Comparison of ENCODE assay signal across 20 mouse cellular contexts in the genomic region with DNA sequence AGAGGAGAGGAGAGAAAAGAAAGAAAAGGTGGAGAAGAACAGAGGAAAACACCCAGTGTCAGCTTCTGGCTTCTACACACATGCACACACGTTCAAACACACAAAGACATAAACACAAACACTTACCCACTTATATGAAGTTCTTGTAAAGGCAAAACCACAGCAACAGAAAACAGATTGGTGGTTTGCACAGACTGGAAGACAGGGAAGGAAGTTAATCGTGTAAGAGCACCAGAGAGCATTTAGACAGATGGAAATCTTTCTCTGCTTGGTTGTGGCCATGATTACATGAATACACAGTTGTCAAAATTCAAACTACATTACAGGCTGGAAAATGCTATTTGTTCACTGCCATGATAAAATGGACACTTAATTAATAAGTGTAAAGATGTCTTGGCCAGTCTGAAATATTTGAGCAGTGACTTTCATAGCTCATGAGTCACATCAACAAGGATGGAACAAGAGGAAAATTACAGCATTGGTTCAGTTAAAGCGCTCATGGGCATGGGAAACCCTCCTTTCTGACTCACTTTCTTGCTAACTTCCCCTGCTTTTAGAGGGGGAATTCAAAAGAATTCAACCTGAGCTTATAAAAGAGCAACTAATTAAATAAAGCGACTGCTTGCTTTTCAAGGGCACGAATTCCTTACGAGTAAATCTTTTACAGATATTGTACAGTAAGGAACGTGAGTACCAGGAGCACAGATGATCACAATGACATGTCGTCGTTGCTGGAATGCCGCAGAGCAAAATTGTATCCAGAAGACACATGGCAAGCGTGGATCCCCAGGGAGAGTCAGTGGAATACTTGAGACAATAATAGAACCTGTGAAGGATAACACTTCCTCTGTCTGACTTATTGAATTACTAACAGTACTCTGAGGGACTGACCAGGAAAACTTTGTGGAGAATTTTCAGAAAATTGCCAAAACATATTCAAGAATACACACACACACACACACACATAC. TPM values are rescaled to one million over a fixed set of nuclear protein-coding genes. Genes with fewer than 3 reads are reported as not detected.
DNase-seq lines count a peak whose midpoint lies in the region; ATAC-seq and TF ChIP-seq lines count a peak whose summit lies in the region.
"Had no signal": no experiment of that assay in that cellular context is flagged by ENCODE, and none has a peak within 500 bp of the region (broad histone marks: within the 10 kb centered on the region; RNA-seq: fewer than 3 reads in every experiment).

No protein-coding gene starts in this region.

- no peaks in the 10 kb centered on the region for H3K36me3 ChIP-seq in lung, embryonic 15.5 days
- H3K36me3 ChIP-seq in CH12.LX (replicated peaks in 1 of 2; ENCODE audit: control insufficient read depth in 1 of 2, insufficient read depth in 1 of 2, low read length in 1 of 2) (no peaks in the 10 kb centered on the region), myocyte (ENCODE audit: control insufficient read depth, insufficient read depth) (no peaks in the 10 kb centered on the region)
- H3K36me3 ChIP-seq: embryonic facial prominence, embryonic 15.5 days; limb, embryonic 10.5 days had no signal

- WGBS in lung, embryonic 15.5 days = 46% methylated on average over 11 of the region's 11 CpGs

- no peak for TF ChIP-seq RAD21 in CH12.LX (IDR thresholded peaks at IDR 0.05; ENCODE audit: low read depth, low read length)

- no peak overlapping the region for H3K9ac ChIP-seq in lung, embryonic 15.5 days
- no peak overlapping the region for H3K9ac ChIP-seq in CH12.LX (ENCODE audit: insufficient read depth, low read depth)
- H3K9ac ChIP-seq: embryonic facial prominence, embryonic 15.5 days had no signal

- TF ChIP-seq POLR2A in CH12.LX (IDR thresholded peaks at IDR 0.05; ENCODE audit: low read depth, low read length) (no peak), myocyte (IDR thresholded peaks at IDR 0.05; ENCODE audit: insufficient read length, low read depth) (no peak)

- TF ChIP-seq CTCF in CH12.LX (conservative IDR thresholded peaks at IDR 0.05 in 1 of 2, IDR thresholded peaks at IDR 0.05 in 1 of 2; ENCODE audit: low read depth in 2 of 2, low read length in 2 of 2) = no peak

- dilution Hi-C loops in CH12.LX (cut with MboI; ENCODE audit: extremely low pct_ligation_motif_present, extremely low pct_unique_long_range_greater_than_20kb, low sequenced_read_pairs) = no loop called here

- H3ac ChIP-seq in myocyte (ENCODE audit: control insufficient read depth, insufficient read length) = no peak overlapping the region

- no peak for ATAC-seq in lung, embryonic 15.5 days (ENCODE audit: borderline replicate concordance, extremely low read depth, low FRiP score, low TSS enrichment)
- ATAC-seq: hindbrain, embryonic 16.5 days; intestine, postnatal 0 days; midbrain, embryonic 16.5 days had no signal

- H3K4me1 ChIP-seq in lung, embryonic 15.5 days = no peaks in the 10 kb centered on the region
- peaks cover 4 to 5% of the 10 kb centered on the region in 2 experiments; a peak in 2 of 4 replicates for H3K4me1 ChIP-seq in CH12.LX (ENCODE audit: control insufficient read depth in 1 of 2, insufficient read depth in 2 of 2)

- TF ChIP-seq EP300 in CH12.LX (IDR thresholded peaks at IDR 0.05; ENCODE audit: low read length) = no peak

- H3K79me2 ChIP-seq in CH12.LX (replicated peaks; ENCODE audit: control insufficient read depth, extremely low read depth, insufficient read depth, poor library complexity, severe bottlenecking) (no peaks in the 10 kb centered on the region), myocyte (ENCODE audit: control insufficient read depth, insufficient read depth) (no peaks in the 10 kb centered on the region)

- no peak for DNase-seq in lung, postnatal 36 days
- DNase-seq in CH12.LX (ENCODE audit: extremely low read depth) (no peak), adipocyte (ENCODE audit: low spot score) (peak; percentile 26)
- no peak for DNase-seq in thymus, postnatal 25 days
- DNase-seq in cerebellum, adult 11-12 months = no peak
- DNase-seq: adrenal gland, postnatal 10 days; cerebellum, postnatal 10 days; gastrocnemius, adult 2 months; heart, postnatal 36 days; kidney, postnatal 36 days; layer of hippocampus, adult 9-11 months; lung, adult 18-20 months; right cerebral cortex, postnatal 4 days had no signal

- peak overlapping the region; percentile 67 for H3K27ac ChIP-seq in lung, embryonic 15.5 days
- no peak overlapping the region for H3K27ac ChIP-seq in CH12.LX (ENCODE audit: insufficient read depth, low read depth)
- H3K27ac ChIP-seq: embryonic facial prominence, embryonic 15.5 days; gastrocnemius, adult 2 months; limb, embryonic 10.5 days had no signal

- in situ Hi-C loops in CH12.LX (cut with MboI; ENCODE audit: low pct_ligation_motif_present, low pct_unique_long_range_greater_than_20kb, low sequenced_read_pairs) = no loop called here

- H3K27me3 ChIP-seq in lung, embryonic 15.5 days = no peaks in the 10 kb centered on the region
- H3K27me3 ChIP-seq in CH12.LX (replicated peaks) (no peaks in the 10 kb centered on the region), myocyte (ENCODE audit: control insufficient read depth, insufficient read depth, insufficient read length) (no peaks in the 10 kb centered on the region)
- H3K27me3 ChIP-seq: embryonic facial prominence, embryonic 15.5 days had no signal

- H3K4me3 ChIP-seq in lung, embryonic 15.5 days = no peak overlapping the region
- H3K4me3 ChIP-seq in CH12.LX (replicated peaks in 1 of 3; ENCODE audit: low read depth in 2 of 3, low read length in 2 of 3, poor library complexity in 1 of 3) (no peak overlapping the region), myocyte (no peak overlapping the region)
- H3K4me3 ChIP-seq: embryonic facial prominence, embryonic 15.5 days; gastrocnemius, adult 2 months; limb, embryonic 10.5 days had no signal

- H3K4me2 ChIP-seq in lung, embryonic 15.5 days = 0 out of 2 replicates have a peak overlapping the region, but pooled peaks have one; percentile 5
- peak overlapping the region; percentile 44; the same call in 1 of the 2 replicates for H3K4me2 ChIP-seq in CH12.LX (ENCODE audit: insufficient read depth, low read depth, poor library complexity, severe bottlenecking)
- peak overlapping the region; percentile 69 for H3K4me2 ChIP-seq in myocyte (ENCODE audit: low read depth)
- H3K4me2 ChIP-seq: embryonic facial prominence, embryonic 15.5 days had no signal

- no peaks in the 10 kb centered on the region for H3K9me3 ChIP-seq in lung, embryonic 15.5 days
- H3K9me3 ChIP-seq in CH12.LX (replicated peaks; ENCODE audit: low read length) = no peaks in the 10 kb centered on the region
- H3K9me3 ChIP-seq: embryonic facial prominence, embryonic 15.5 days; limb, embryonic 10.5 days had no signal

TF ChIP-seq in CH12.LX, 34 proteins besides CTCF, POLR2A, EP300 and RAD21 (continues in another document):
- TF ChIP-seq JUND (conservative IDR thresholded peaks at IDR 0.05; ENCODE audit: low read depth, low read length) (no peak), ZKSCAN1 (IDR thresholded peaks at IDR 0.05; ENCODE audit: borderline replicate concordance, low read depth, low read length) (no peak), PAX5 (IDR thresholded peaks at IDR 0.05; ENCODE audit: low read length) (no peak), MAZ (IDR thresholded peaks at IDR 0.05; ENCODE audit: low read depth, low read length) (no peak), UBTF (IDR thresholded peaks at IDR 0.05; ENCODE audit: low read depth, low read length) (no peak), IRF4 (IDR thresholded peaks at IDR 0.05; ENCODE audit: low read depth, low read length) (no peak), ZC3H11A (IDR thresholded peaks at IDR 0.05; ENCODE audit: low read depth, low read length) (no peak), MXI1 (IDR thresholded peaks at IDR 0.05; ENCODE audit: low read depth, low read length) (no peak), POLR2AphosphoS2 (IDR thresholded peaks at IDR 0.05; ENCODE audit: low read depth, low read length) (no peak), SIN3A (IDR thresholded peaks at IDR 0.05; ENCODE audit: low read length) (no peak)

TF ChIP-seq in myocyte, 11 proteins besides CTCF, POLR2A, EP300 and RAD21:
- no peak for TF ChIP-seq MAX (IDR thresholded peaks at IDR 0.05; ENCODE audit: low read depth)

RNA-seq across cellular contexts. Expression of gene Fam133b, which starts 4.8 kb away (rescaled TPM):
- polyA plus RNA-seq in lung, embryonic 15.5 days (2015; fragmentation: Nextera tagmentation; extraction: Ambion mirVana) = 26.7 and 27.5 TPM in 2 replicates
- total RNA-seq in CH12.LX (2012; rRNA removed) (23.2 and 31.2 TPM in 2 replicates), CH12.LX (2014; rRNA removed) (55.9 and 63.0 TPM in 2 replicates)
- polyA plus RNA-seq in CH12.LX (2012; ENCODE audit: insufficient read length, low read depth) (66.1 and 70.8 TPM in 2 replicates), myocyte (2012; fragmentation: generic; extraction: Trizol) (10.3 TPM)

RNA-seq across cellular contexts. Expression of gene 1700109H08Rik, which starts 32.6 kb away (rescaled TPM):
- polyA plus RNA-seq in lung, embryonic 15.5 days (2015; fragmentation: Nextera tagmentation; extraction: Ambion mirVana) = 2.0 and 2.1 TPM in 2 replicates
- 1.1 and 2.6 TPM in 2 replicates for total RNA-seq in CH12.LX (2012; rRNA removed)
- total RNA-seq in CH12.LX (2014; rRNA removed) = 1.4 and 2.6 TPM in 2 replicates
- polyA plus RNA-seq in CH12.LX (2012; ENCODE audit: insufficient read length, low read depth) = 5.5 and 5.9 TPM in 2 replicates
- 0.38 TPM for polyA plus RNA-seq in myocyte (2012; fragmentation: generic; extraction: Trizol)

RNA-seq across cellular contexts. Expression of gene Pex1, which starts 57.1 kb away (rescaled TPM):
- 13.5 and 14.0 TPM in 2 replicates for polyA plus RNA-seq in lung, embryonic 15.5 days (2015; fragmentation: Nextera tagmentation; extraction: Ambion mirVana)
- 5.8 and 8.4 TPM in 2 replicates for total RNA-seq in CH12.LX (2012; rRNA removed)
- total RNA-seq in CH12.LX (2014; rRNA removed) = 10.3 and 11.2 TPM in 2 replicates
- 10.5 and 14.4 TPM in 2 replicates for polyA plus RNA-seq in CH12.LX (2012; ENCODE audit: insufficient read length, low read depth)
- 4.2 TPM for polyA plus RNA-seq in myocyte (2012; fragmentation: generic; extraction: Trizol)

RNA-seq across cellular contexts. Expression of gene Rbm48, which starts 57.6 kb away (rescaled TPM):
- polyA plus RNA-seq in lung, embryonic 15.5 days (2015; fragmentation: Nextera tagmentation; extraction: Ambion mirVana) = 12.4 and 13.9 TPM in 2 replicates
- 8.4 and 8.7 TPM in 2 replicates for total RNA-seq in CH12.LX (2012; rRNA removed)
- total RNA-seq in CH12.LX (2014; rRNA removed) = 15.9 and 17.8 TPM in 2 replicates
- 11.5 and 14.2 TPM in 2 replicates for polyA plus RNA-seq in CH12.LX (2012; ENCODE audit: insufficient read length, low read depth)
- polyA plus RNA-seq in myocyte (2012; fragmentation: generic; extraction: Trizol) = 1.9 TPM

Comparison
In these comparisons a context has a peak if more than half of its experiments do, and no peak if none do; other contexts are left out.
1. H3K4me2 ChIP-seq: peak in every context shown above with its lines; median percentile 69 in myocyte; 44 in CH12.LX; 5 in lung, embryonic 15.5 days.